Mouse (Mus musculus) lung, embryonic 16.5 days (tissue): Measurements from ENCODE around the gene Drg1. TPM values are rescaled to one million over a fixed set of nuclear protein-coding genes. Genes with fewer than 3 reads are reported as not detected.
"Not testable (repeated sequence)": the region's sequence is repeated elsewhere in the genome, so short reads cannot be mapped to it uniquely, and the experiment has no call there.

Source experiments
- ATAC-seq: fragments of 200-750 bp; cut with Nextera tagmentation; 2 replicates; pipeline ENCODE4 v1.8.0; 2017; ENCODE audit warnings: low read depth, mild to moderate bottlenecking, moderate library complexity
- H3K27ac ChIP-seq: fragments of 300-500 bp; sonication (generic); 2 replicates; pipeline ENCODE4 v1.5.1; 2014; ENCODE audit warnings: mild to moderate bottlenecking, control low read depth, low read length
- H3K27me3 ChIP-seq: fragments of 300-500 bp; sonication (generic); 2 replicates; pipeline ENCODE4 v1.6.1; 2014; ENCODE audit warnings: low read depth, low read length, mixed read lengths; ENCODE audit not compliant: control insufficient read depth, insufficient read depth
- H3K36me3 ChIP-seq: fragments of 300-500 bp; sonication (generic); 2 replicates; pipeline ENCODE4 v1.6.1; 2014; ENCODE audit warnings: low read length; ENCODE audit not compliant: control insufficient read depth, insufficient read depth
- H3K4me1 ChIP-seq: fragments of 300-500 bp; sonication (generic); replicated peaks from 2 replicates; pipeline ENCODE4 v1.6.1; 2014; ENCODE audit warnings: low read length, mixed read lengths; ENCODE audit not compliant: control insufficient read depth, insufficient read depth
- H3K4me2 ChIP-seq: fragments of 300-500 bp; sonication (generic); 2 replicates; pipeline ENCODE4 v1.6.1; 2014; ENCODE audit warnings: low read depth, low read length, control low read depth
- H3K4me3 ChIP-seq: fragments of 300-500 bp; sonication (generic); 2 replicates; pipeline ENCODE4 v1.5.1; 2014; ENCODE audit warnings: mild to moderate bottlenecking, low read length, control low read depth
- H3K9ac ChIP-seq: fragments of 300-500 bp; sonication (generic); 2 replicates; pipeline ENCODE4 v1.6.1; 2014; ENCODE audit warnings: low read length, control low read depth
- H3K9me3 ChIP-seq: fragments of 300-500 bp; sonication (generic); 2 replicates; pipeline ENCODE4 v1.6.1; 2016; ENCODE audit warnings: low read length; ENCODE audit not compliant: control insufficient read depth
- WGBS: fragments of 180-500 bp; shearing (Covaris S2); extraction: QIAGEN DNeasy Blood & Tissue Kit; methylation state at CpG from one replicate; pipeline ENCODE4 v1.1.7; 2014; 5-methylcytosine and 5-hydroxymethylcytosine counted together
- polyA plus RNA-seq: library from polyadenylated mRNA; unstranded; fragments of >200 nt; fragmentation: Nextera tagmentation; extraction: Ambion mirVana; gene quantifications from 2 replicates; pipeline ENCODE4 v1.2.1, GENCODE M21; 2015

The Drg1 gene
- polyA plus RNA-seq, 1 experiment from 2014 or later, result 232 TPM

DNA sequence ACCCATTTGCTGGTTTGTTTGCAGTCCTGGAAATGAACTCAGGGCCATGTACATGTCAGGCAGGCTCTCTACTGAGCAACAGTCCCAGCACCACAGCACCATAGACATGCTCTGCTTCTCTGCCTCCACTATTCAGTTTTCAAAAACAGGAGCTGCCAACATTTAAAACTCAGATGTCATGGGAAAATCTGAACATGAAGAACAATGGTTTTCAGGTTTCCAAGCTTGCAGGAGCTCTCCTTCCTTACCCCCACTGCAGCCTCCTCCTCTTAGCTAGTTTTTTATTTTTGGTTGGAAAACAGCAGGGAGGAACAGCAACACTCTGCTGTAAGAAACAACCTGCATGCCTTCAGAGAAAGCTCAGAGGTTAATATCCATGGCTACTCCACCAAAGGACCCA lies 99.9 kb downstream of the Drg1 start:
- not testable (repeated sequence) for H3K9me3 ChIP-seq, H3K27ac ChIP-seq, H3K9ac ChIP-seq, H3K4me3 ChIP-seq, H3K36me3 ChIP-seq, ATAC-seq, H3K4me1 ChIP-seq, H3K27me3 ChIP-seq, H3K4me2 ChIP-seq

- 68% methylated on average over 3 of the region's 5 CpGs for WGBS
- not testable (repeated sequence) for H3K9me3 ChIP-seq
Measured at GRCm38 (mm10) chr11:3165210-3165782, 100.9 kb downstream of the Drg1 start.

DNA sequence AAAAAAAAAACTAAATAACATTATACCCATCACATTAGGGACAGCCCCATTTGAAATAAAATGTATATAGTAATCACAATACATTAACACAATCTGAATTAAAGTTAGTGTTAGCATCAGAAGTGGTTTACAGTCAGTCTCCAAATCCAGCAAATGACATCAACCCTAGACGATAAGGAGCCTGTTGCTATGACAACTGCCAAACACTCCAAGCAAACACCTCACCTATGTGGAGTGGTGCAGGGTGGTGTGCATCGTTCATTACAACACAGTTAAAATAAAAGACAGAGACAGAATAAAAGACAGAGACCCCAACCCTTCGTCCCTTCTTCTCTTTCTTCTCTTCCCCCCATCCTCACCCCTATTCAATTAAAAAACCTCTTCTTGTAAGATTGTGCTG lies 102.6 kb downstream of the Drg1 start:
- H3K27me3 ChIP-seq, H3K4me2 ChIP-seq, H3K9me3 ChIP-seq, H3K9ac ChIP-seq, ATAC-seq, H3K4me1 ChIP-seq, H3K27ac ChIP-seq, H3K4me3 ChIP-seq, H3K36me3 ChIP-seq: not testable (repeated sequence)
- 34% methylated on average over 3 of the region's 3 CpGs for WGBS

More at GRCm38 (mm10) chr11:3165210-3165782, 100.9 kb downstream of the Drg1 start:
- not testable (repeated sequence) for H3K4me2 ChIP-seq, H3K4me3 ChIP-seq, H3K4me1 ChIP-seq, H3K36me3 ChIP-seq, H3K9ac ChIP-seq, H3K27me3 ChIP-seq, H3K27ac ChIP-seq
- ATAC-seq, result peak; percentile 23

GRCm38 (mm10) chr11:3163122-3163521 lies 103.1 kb downstream of the Drg1 start:
- 87% methylated on average over 2 of the region's 2 CpGs for WGBS
- not testable (repeated sequence) for H3K27ac ChIP-seq, H3K27me3 ChIP-seq, H3K4me2 ChIP-seq, H3K4me1 ChIP-seq, H3K9me3 ChIP-seq, ATAC-seq, H3K36me3 ChIP-seq, H3K4me3 ChIP-seq, H3K9ac ChIP-seq

- peak; percentile 38; the same call in 1 of the 2 replicates for ATAC-seq
- H3K4me2 ChIP-seq, H3K4me3 ChIP-seq, H3K27ac ChIP-seq, H3K36me3 ChIP-seq, H3K4me1 ChIP-seq, H3K9me3 ChIP-seq, H3K27me3 ChIP-seq, H3K9ac ChIP-seq: not testable (repeated sequence)
- 57% methylated on average over 5 of the region's 5 CpGs for WGBS
Measured at GRCm38 (mm10) chr11:3162236-3162897, 103.8 kb downstream of the Drg1 start.

DNA sequence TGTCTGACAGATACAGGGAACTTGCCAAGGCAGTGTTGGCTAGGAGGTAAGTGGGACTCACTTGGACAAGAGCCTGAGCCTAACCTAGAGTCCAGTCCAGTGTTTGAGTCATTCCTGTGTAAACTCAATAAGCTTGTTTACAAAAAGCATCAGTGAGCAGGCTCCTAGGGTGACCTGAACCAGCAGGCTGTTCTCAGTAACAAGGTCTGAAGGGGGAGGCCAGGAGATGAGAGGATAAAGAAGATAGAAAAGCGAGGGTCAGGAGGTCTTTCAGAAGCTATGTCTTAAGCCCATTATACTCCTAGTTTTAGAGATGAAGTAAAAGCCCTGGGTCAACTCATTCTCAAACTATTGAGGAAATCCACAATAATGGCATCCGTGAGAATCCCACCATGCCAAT lies 104.8 kb downstream of the Drg1 start:
- not testable (repeated sequence) for H3K4me1 ChIP-seq, H3K9me3 ChIP-seq, H3K4me2 ChIP-seq, H3K4me3 ChIP-seq, H3K27me3 ChIP-seq, H3K36me3 ChIP-seq, ATAC-seq, H3K9ac ChIP-seq, H3K27ac ChIP-seq
- WGBS, result 40% methylated on average over 1 of the region's 2 CpGs

DNA sequence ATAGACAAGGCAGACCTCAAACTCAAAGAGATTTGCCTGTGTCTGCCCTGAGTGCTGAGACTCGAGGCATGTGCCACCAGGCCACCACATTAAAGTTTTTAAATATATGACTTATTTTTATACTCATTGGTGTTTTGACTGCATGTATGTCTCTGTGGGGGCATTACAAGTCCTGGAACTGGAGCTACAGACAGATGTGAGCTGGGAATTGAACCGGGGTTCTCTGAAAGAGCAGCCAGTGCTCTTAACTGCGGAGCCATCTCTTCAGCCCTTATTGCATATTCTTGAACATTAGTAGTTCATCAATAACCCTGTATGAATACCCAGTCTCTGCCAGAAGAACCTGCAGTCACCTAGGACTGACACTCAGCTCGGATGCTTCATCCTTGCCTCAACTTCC lies 107.4 kb downstream of the Drg1 start:
- H3K4me1 ChIP-seq, H3K4me2 ChIP-seq, H3K36me3 ChIP-seq, H3K9ac ChIP-seq, H3K27ac ChIP-seq, ATAC-seq, H3K4me3 ChIP-seq, H3K27me3 ChIP-seq, H3K9me3 ChIP-seq: not testable (repeated sequence)
- 82% methylated on average over 4 of the region's 4 CpGs for WGBS

GRCm38 (mm10) chr11:3157996-3158395 lies 108.2 kb downstream of the Drg1 start:
- H3K4me2 ChIP-seq, H3K27ac ChIP-seq, H3K9me3 ChIP-seq, H3K9ac ChIP-seq, H3K27me3 ChIP-seq, ATAC-seq, H3K36me3 ChIP-seq, H3K4me1 ChIP-seq, H3K4me3 ChIP-seq: not testable (repeated sequence)
- 90% methylated on average over 6 of the region's 6 CpGs for WGBS

DNA sequence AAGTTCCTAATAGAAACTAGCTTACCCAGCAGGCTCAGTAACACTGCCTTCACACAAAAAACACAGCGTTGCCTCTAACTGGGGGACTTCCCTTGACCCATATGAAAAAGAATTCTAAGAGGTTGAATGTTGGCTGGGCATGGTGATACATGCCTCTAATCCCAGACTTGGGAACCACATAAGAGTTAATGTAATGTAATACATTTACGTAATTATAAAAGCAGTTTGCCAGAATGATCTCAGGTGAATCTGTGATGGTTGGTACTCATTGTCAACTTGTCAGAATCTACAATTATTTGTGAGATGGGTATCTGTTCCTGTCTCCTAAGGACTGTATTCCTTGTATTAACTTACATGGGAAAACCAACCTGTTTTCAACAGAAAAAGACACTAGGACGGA lies 109.2 kb downstream of the Drg1 start:
- H3K4me1 ChIP-seq, ATAC-seq, H3K4me3 ChIP-seq, H3K9ac ChIP-seq, H3K4me2 ChIP-seq, H3K27ac ChIP-seq, H3K36me3 ChIP-seq, H3K9me3 ChIP-seq, H3K27me3 ChIP-seq: not testable (repeated sequence)
- 84% methylated on average over 1 of the region's 3 CpGs for WGBS
